In genomic region chr7:81523008-81523662, GRCm38 (mm10) we compare ENCODE assay signal across 8 mouse cellular contexts. TPM values are rescaled to one million over a fixed set of nuclear protein-coding genes. Genes with fewer than 3 reads are reported as not detected.
DNase-seq lines count a peak whose midpoint lies in the region; ATAC-seq lines count a peak whose summit lies in the region.

No protein-coding gene starts in this region.

- H3K4me2 ChIP-seq in hindbrain, embryonic 11.5 days (replicated peaks; ENCODE audit: low read depth, low read length): peak overlapping the region; percentile 75

- H3K36me3 ChIP-seq in hindbrain, embryonic 11.5 days (ENCODE audit: control insufficient read depth, insufficient read depth, low read length): no peaks in the 10 kb centered on the region

- peak overlapping the region; percentile 86 for H3K27ac ChIP-seq in hindbrain, embryonic 11.5 days (ENCODE audit: low read depth, low read length)

- H3K27me3 ChIP-seq in hindbrain, embryonic 11.5 days (ENCODE audit: control insufficient read depth, insufficient read depth, low read length): no peaks in the 10 kb centered on the region; the same call in 1 of the 2 replicates

- peak; percentile 50 for DNase-seq in MEL-GATA-1-ER (ENCODE audit: extremely low read depth, low read depth)
- peak; percentile 85 for DNase-seq in cerebellum, adult 8-10 months
- DNase-seq in hindbrain, embryonic 11.5 days (ENCODE audit: low spot score): peak; percentile 97
- peak; percentile 86 to 90 for DNase-seq in layer of hippocampus, postnatal 10 days (ENCODE audit: low spot score in 2 of 2)
- DNase-seq in lung, postnatal 10 days: peak; percentile 93
- DNase-seq in ovary, postnatal 36 days (ENCODE audit: low spot score): peak; percentile 87
- peak; percentile 88 for DNase-seq in thymus, postnatal 25 days

- under 1% methylated on average over 31 of the region's 31 CpGs for WGBS in hindbrain, embryonic 11.5 days

- peak overlapping the region; percentile 84 for H3K9ac ChIP-seq in hindbrain, embryonic 11.5 days (ENCODE audit: low read depth, low read length)

- no peaks in the 10 kb centered on the region for H3K4me1 ChIP-seq in hindbrain, embryonic 11.5 days (replicated peaks; ENCODE audit: control insufficient read depth, insufficient read depth, low read length)

- H3K9me3 ChIP-seq in hindbrain, embryonic 11.5 days (ENCODE audit: control insufficient read depth, low read length): no peaks in the 10 kb centered on the region

- ATAC-seq in frontal cortex, adult (ENCODE audit: low TSS enrichment): peak; percentile 99
- peak; percentile 97 for ATAC-seq in hindbrain, embryonic 11.5 days (ENCODE audit: low FRiP score)

- H3K4me3 ChIP-seq in hindbrain, embryonic 11.5 days (ENCODE audit: low read depth, low read length): peak overlapping the region; percentile 65

RNA-seq across cellular contexts. Expression of gene BC048679, which starts 25.1 kb away (rescaled TPM):
- polyA plus RNA-seq in hindbrain, embryonic 11.5 days (2014; fragmentation: Nextera tagmentation; extraction: Ambion mirVana): not detected in 2 replicates
- not detected for total RNA-seq in layer of hippocampus, postnatal 10 days (2021)

RNA-seq across cellular contexts. Expression of gene Ap3b2, which starts 29.4 kb away (rescaled TPM):
- 38.7 and 46.7 TPM in 2 replicates for polyA plus RNA-seq in hindbrain, embryonic 11.5 days (2014; fragmentation: Nextera tagmentation; extraction: Ambion mirVana)
- total RNA-seq in layer of hippocampus, postnatal 10 days (2021): 100 to 1,000 TPM; 150 to 154 TPM

RNA-seq across cellular contexts. Expression of gene Fsd2, which starts 43.6 kb away (rescaled TPM):
- 0.29 and 0.52 TPM in 2 replicates for polyA plus RNA-seq in hindbrain, embryonic 11.5 days (2014; fragmentation: Nextera tagmentation; extraction: Ambion mirVana)
- total RNA-seq in layer of hippocampus, postnatal 10 days (2021): under 1 TPM; 0.11 to 0.25 TPM

RNA-seq across cellular contexts. Expression of gene Whamm, which starts 47.9 kb away (rescaled TPM):
- 7.5 and 9.0 TPM in 2 replicates for polyA plus RNA-seq in hindbrain, embryonic 11.5 days (2014; fragmentation: Nextera tagmentation; extraction: Ambion mirVana)
- total RNA-seq in layer of hippocampus, postnatal 10 days (2021): 10 to 100 TPM; 15.3 to 19.9 TPM

Comparison
In these comparisons a context has a peak if more than half of its experiments do, and no peak if none do; other contexts are left out.
1. Peak in every context shown above with its lines: DNase-seq, ATAC-seq, H3K4me3 ChIP-seq and H3K27ac ChIP-seq.